23 mouse cellular contexts compared by ENCODE assay signal in genomic region chr6:91265616-91266015, GRCm38 (mm10). TPM values are rescaled to one million over a fixed set of nuclear protein-coding genes. Genes with fewer than 3 reads are reported as not detected.
A peak's percentile ranks its signal among the peaks of the same experiment; 100 is the strongest.
DNase-seq lines count a peak whose midpoint lies in the region; ATAC-seq lines count a peak whose summit lies in the region.
"Had no signal": no experiment of that assay in that cellular context is flagged by ENCODE, and none has a peak within 500 bp of the region (broad histone marks: within the 10 kb centered on the region; RNA-seq: fewer than 3 reads in every experiment).

No protein-coding gene starts in this region.

- no peak overlapping the region for H3K9ac ChIP-seq in heart, embryonic 15.5 days
- H3K9ac ChIP-seq in midbrain, embryonic 14.5 days (replicated peaks; ENCODE audit: low read length) = no peak overlapping the region
- H3K9ac ChIP-seq in midbrain, embryonic 11.5 days (ENCODE audit: low read length) = no peak overlapping the region
- H3K9ac ChIP-seq in kidney, embryonic 16.5 days (replicated peaks; ENCODE audit: low read length) = no peak overlapping the region
- H3K9ac ChIP-seq: embryonic facial prominence, embryonic 12.5 days; limb, embryonic 15.5 days; liver, embryonic 15.5 days; midbrain, embryonic 12.5 days had no signal

- H3K36me3 ChIP-seq in heart, embryonic 15.5 days = peaks cover 3% of the 10 kb centered on the region; the same call in 1 of the 2 replicates
- 0 out of 2 replicates have a peak, but pooled peaks cover 3% of the 10 kb centered on the region for H3K36me3 ChIP-seq in heart, embryonic 10.5 days
- H3K36me3 ChIP-seq in midbrain, embryonic 14.5 days (ENCODE audit: control insufficient read depth, insufficient read depth, low read length) = no peaks in the 10 kb centered on the region
- H3K36me3 ChIP-seq in midbrain, embryonic 11.5 days (ENCODE audit: control insufficient read depth, insufficient read depth, low read length) = no peaks in the 10 kb centered on the region
- H3K36me3 ChIP-seq in kidney, embryonic 16.5 days (ENCODE audit: insufficient read depth, low read length) = no peaks in the 10 kb centered on the region
- H3K36me3 ChIP-seq: liver, embryonic 15.5 days; midbrain, embryonic 12.5 days had no signal

- peaks cover 3% of the 10 kb centered on the region; the same call in 1 of the 2 replicates for H3K4me1 ChIP-seq in heart, embryonic 15.5 days (replicated peaks)
- peaks cover 2% of the 10 kb centered on the region for H3K4me1 ChIP-seq in heart, embryonic 10.5 days
- H3K4me1 ChIP-seq in midbrain, embryonic 14.5 days (ENCODE audit: control insufficient read depth, insufficient read depth, low read length) = peaks cover 7% of the 10 kb centered on the region
- peaks cover 7% of the 10 kb centered on the region for H3K4me1 ChIP-seq in midbrain, embryonic 11.5 days (ENCODE audit: control insufficient read depth, insufficient read depth, low read length)
- no peaks in the 10 kb centered on the region; the same call in 1 of the 2 replicates for H3K4me1 ChIP-seq in kidney, embryonic 16.5 days (ENCODE audit: insufficient read depth, low read length)
- H3K4me1 ChIP-seq: embryonic facial prominence, embryonic 12.5 days; limb, embryonic 15.5 days; liver, embryonic 15.5 days had no signal

- ATAC-seq in heart, embryonic 15.5 days (replicated peaks; ENCODE audit: insufficient number of reproducible peaks, insufficient read depth, low FRiP score, low read depth) = 0 out of 2 replicates have a peak, but pooled peaks have one; percentile 44
- no peak for ATAC-seq in midbrain, embryonic 14.5 days (ENCODE audit: low FRiP score, low TSS enrichment)
- ATAC-seq in midbrain, embryonic 11.5 days (ENCODE audit: low FRiP score) = no peak
- ATAC-seq in kidney, embryonic 16.5 days (ENCODE audit: low FRiP score, low TSS enrichment) = no peak
- ATAC-seq: activated CD4-positive, CD25-positive, alpha-beta regulatory T cell, adult 4 months; inflammation-experienced regulatory T-cells, adult 6 months; Patski had no signal

- H3K27ac ChIP-seq in heart, embryonic 15.5 days = no peak overlapping the region
- no peak overlapping the region for H3K27ac ChIP-seq in heart, embryonic 10.5 days
- 0 out of 2 replicates have a peak overlapping the region, but pooled peaks have one; percentile 32 for H3K27ac ChIP-seq in midbrain, embryonic 14.5 days (replicated peaks; ENCODE audit: low read depth, low read length)
- H3K27ac ChIP-seq in midbrain, embryonic 11.5 days (ENCODE audit: low read depth, low read length) = no peak overlapping the region
- H3K27ac ChIP-seq in kidney, embryonic 16.5 days (ENCODE audit: low read length) = no peak overlapping the region
- H3K27ac ChIP-seq: embryonic facial prominence, embryonic 12.5 days; limb, embryonic 15.5 days; liver, embryonic 15.5 days; macrophage had no signal

- no peak overlapping the region for H3K4me2 ChIP-seq in heart, embryonic 15.5 days
- no peak overlapping the region for H3K4me2 ChIP-seq in midbrain, embryonic 14.5 days (ENCODE audit: low read length)
- no peak overlapping the region for H3K4me2 ChIP-seq in midbrain, embryonic 11.5 days
- H3K4me2 ChIP-seq in kidney, embryonic 16.5 days (replicated peaks; ENCODE audit: low read depth, low read length) = no peak overlapping the region
- H3K4me2 ChIP-seq: embryonic facial prominence, embryonic 12.5 days; limb, embryonic 15.5 days; liver, embryonic 15.5 days; midbrain, embryonic 12.5 days had no signal

- DNase-seq in heart, embryonic 10.5 days (ENCODE audit: low spot score) = no peak
- no peak for DNase-seq in midbrain, embryonic 14.5 days
- no peak for DNase-seq in midbrain, embryonic 11.5 days (ENCODE audit: low spot score, missing footprints)
- DNase-seq in thymus, postnatal 0 days (ENCODE audit: low spot score) = peak; percentile 78
- no peak for DNase-seq in ovary, postnatal 10 days (ENCODE audit: low spot score)
- DNase-seq: adrenal gland, postnatal 10 days; cerebellum, adult 9-11 months; gastrocnemius, postnatal 36 days; kidney, adult 2 months; kidney, postnatal 14 days; retina, postnatal 1 day; right cerebral cortex, postnatal 4 days had no signal

- H3K4me3 ChIP-seq in heart, embryonic 15.5 days = no peak overlapping the region
- H3K4me3 ChIP-seq in heart, embryonic 10.5 days = no peak overlapping the region
- no peak overlapping the region for H3K4me3 ChIP-seq in midbrain, embryonic 14.5 days (replicated peaks; ENCODE audit: low read depth, low read length)
- no peak overlapping the region for H3K4me3 ChIP-seq in midbrain, embryonic 11.5 days (ENCODE audit: low read depth, low read length)
- H3K4me3 ChIP-seq in kidney, embryonic 16.5 days (ENCODE audit: low read length) = no peak overlapping the region
- H3K4me3 ChIP-seq: embryonic facial prominence, embryonic 12.5 days; erythroblast, embryonic 14.5 days; limb, embryonic 15.5 days; liver, embryonic 15.5 days; midbrain, embryonic 12.5 days had no signal

- WGBS in heart, embryonic 15.5 days = 79% methylated on average over 12 of the region's 12 CpGs
- WGBS in heart, embryonic 10.5 days = 82% methylated on average over 12 of the region's 12 CpGs
- WGBS in midbrain, embryonic 14.5 days = 84% methylated on average over 12 of the region's 12 CpGs
- WGBS in midbrain, embryonic 11.5 days = 88% methylated on average over 12 of the region's 12 CpGs
- WGBS in kidney, embryonic 16.5 days = 78% methylated on average over 12 of the region's 12 CpGs

- 0 out of 2 replicates have a peak, but pooled peaks cover 3% of the 10 kb centered on the region for H3K27me3 ChIP-seq in heart, embryonic 15.5 days
- H3K27me3 ChIP-seq in heart, embryonic 10.5 days (ENCODE audit: insufficient read depth, poor library complexity, severe bottlenecking) = peaks cover 59% of the 10 kb centered on the region
- no peaks in the 10 kb centered on the region for H3K27me3 ChIP-seq in midbrain, embryonic 14.5 days (ENCODE audit: control insufficient read depth, insufficient read depth, low read length)
- no peaks in the 10 kb centered on the region for H3K27me3 ChIP-seq in midbrain, embryonic 11.5 days (ENCODE audit: control insufficient read depth, insufficient read depth, low read length)
- H3K27me3 ChIP-seq in kidney, embryonic 16.5 days (ENCODE audit: insufficient read depth, low read length) = no peaks in the 10 kb centered on the region
- H3K27me3 ChIP-seq: embryonic facial prominence, embryonic 12.5 days; limb, embryonic 15.5 days; liver, embryonic 15.5 days; Patski had no signal

- H3K9me3 ChIP-seq in heart, embryonic 15.5 days (replicated peaks) = no peaks in the 10 kb centered on the region
- H3K9me3 ChIP-seq in heart, embryonic 10.5 days = no peaks in the 10 kb centered on the region
- H3K9me3 ChIP-seq in midbrain, embryonic 14.5 days (ENCODE audit: control insufficient read depth, low read length) = no peaks in the 10 kb centered on the region
- no peaks in the 10 kb centered on the region for H3K9me3 ChIP-seq in midbrain, embryonic 11.5 days (ENCODE audit: control insufficient read depth, low read length)
- no peaks in the 10 kb centered on the region for H3K9me3 ChIP-seq in kidney, embryonic 16.5 days (ENCODE audit: low read length)
- H3K9me3 ChIP-seq: embryonic facial prominence, embryonic 12.5 days; limb, embryonic 15.5 days; liver, embryonic 15.5 days; midbrain, embryonic 12.5 days had no signal

RNA-seq across cellular contexts. Expression of gene Fbln2, which starts 53.4 kb away (rescaled TPM):
- polyA plus RNA-seq in heart, embryonic 15.5 days (2015; fragmentation: Nextera tagmentation; extraction: Ambion mirVana) = 156 and 255 TPM in 2 replicates
- 99.3 and 114 TPM in 2 replicates for polyA plus RNA-seq in heart, embryonic 10.5 days (2016; fragmentation: Nextera tagmentation; extraction: Ambion mirVana)
- polyA plus RNA-seq in midbrain, embryonic 14.5 days (2014; fragmentation: Nextera tagmentation; extraction: Ambion mirVana) = 4.8 and 12.0 TPM in 2 replicates
- polyA plus RNA-seq in midbrain, embryonic 11.5 days (2014; fragmentation: Nextera tagmentation; extraction: Ambion mirVana) = 21.9 TPM in 2 replicates
- polyA plus RNA-seq in thymus, postnatal 0 days (2015; fragmentation: Nextera tagmentation; extraction: Ambion mirVana) = 97.2 and 117 TPM in 2 replicates
- polyA plus RNA-seq in kidney, embryonic 16.5 days (2015; fragmentation: Nextera tagmentation; extraction: Ambion mirVana) = 39.8 and 43.8 TPM in 2 replicates
